Mouse (Mus musculus): Measurements from ENCODE around the gene Cwc22.
"Not testable (repeated sequence)": the region's sequence is repeated elsewhere in the genome, so short reads cannot be mapped to it uniquely, and the experiment has no call there.

The Cwc22 gene

DNA sequence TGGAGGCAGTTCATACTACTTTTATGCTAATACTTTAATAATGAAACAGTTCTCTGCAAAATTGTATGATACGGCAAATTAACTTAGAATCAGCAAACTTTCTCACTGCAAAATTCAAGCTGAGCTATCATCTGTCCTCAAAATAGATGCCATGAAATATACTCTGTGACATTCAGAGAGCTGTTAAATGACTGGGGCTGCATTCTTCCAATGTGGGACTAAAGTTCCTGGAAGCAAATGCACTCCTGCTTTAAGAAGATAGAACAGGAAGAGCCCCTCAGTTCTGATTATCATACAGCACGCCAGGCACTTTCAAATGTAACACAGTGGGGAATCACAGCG is 48.6 kb downstream of the Cwc22 start:
- DNase-seq (ENCODE audit: low spot score), result no peak

GRCm38 (mm10) chr2:77896843-77897557 is 49.2 kb downstream of the Cwc22 start:
- no peak for DNase-seq (ENCODE audit: low spot score)

DNA sequence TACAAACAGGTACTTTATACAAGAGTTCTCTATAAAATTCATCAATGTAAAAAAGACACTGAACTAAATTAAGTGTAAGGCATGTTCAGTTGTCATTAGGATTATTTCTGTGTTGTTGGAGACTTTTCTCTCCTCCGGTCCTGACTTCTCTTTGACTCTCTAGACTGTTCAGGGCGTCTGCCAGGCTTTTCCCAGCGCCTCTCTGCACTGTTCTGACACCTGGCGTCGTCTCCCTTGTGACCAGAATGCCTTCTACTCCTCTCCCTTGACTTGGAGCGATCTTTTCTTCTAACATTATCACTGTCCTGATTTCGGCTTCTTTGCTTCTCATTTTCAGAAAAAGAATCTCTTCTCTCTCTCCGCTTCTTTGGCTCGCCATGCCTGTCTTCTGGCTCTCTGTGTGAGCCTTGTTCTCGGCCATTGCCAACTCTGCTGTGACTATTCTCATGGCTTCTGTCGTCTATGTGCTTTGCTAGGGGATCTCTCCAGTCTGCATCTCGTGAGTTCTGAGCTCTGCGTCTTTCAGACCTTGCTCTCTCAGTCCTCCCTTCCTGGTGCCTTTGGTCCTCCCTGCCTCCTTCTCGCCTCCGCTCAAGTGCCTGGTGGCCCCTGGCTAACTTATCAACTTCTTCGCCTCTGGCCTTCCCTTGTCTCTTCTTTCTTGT is 50.1 kb downstream of the Cwc22 start:
- not testable (repeated sequence) for DNase-seq (ENCODE audit: low spot score)

DNA sequence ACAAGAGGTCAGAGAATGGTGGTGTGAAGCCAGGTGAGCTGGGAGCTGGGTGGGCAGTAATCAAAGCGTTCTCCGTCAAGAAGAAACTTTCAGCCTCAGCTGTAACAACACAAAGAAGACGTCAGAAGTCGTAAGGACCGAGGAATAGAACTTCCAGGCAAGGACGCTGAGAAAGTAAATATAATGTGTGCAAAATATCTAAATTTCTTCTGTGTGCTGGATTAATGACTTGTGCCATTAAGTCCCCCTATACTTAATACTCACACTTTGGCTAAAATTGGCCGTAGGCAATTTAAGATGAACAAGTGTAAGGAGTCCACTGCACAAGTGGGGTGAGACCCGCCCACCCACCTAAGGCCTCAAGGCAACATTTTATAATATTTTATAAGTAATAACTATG is 51.3 kb downstream of the Cwc22 start:
- DNase-seq (ENCODE audit: low spot score), result no peak

DNA sequence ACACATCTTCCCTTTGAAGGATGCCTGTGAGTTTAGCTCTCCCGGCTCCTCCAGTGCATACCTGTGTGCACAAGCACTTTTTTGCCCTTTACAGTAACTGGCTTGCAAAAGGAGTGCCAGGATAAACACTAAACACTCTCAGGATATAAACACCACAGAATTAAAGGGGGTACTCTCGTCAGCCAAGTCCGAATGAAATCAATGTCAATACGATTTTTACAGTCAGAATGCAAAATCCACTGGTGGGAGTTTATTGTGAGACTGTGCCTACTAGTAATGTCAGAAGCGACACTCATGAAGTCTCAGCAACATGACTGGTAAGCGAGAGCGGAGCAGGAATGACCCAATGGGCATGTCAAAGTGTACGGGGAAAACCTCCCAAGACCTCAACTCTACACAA is 52.7 kb downstream of the Cwc22 start:
- no peak for DNase-seq (ENCODE audit: low spot score)

- DNase-seq (ENCODE audit: low spot score), result no peak
These were observed 53.6 kb downstream of the Cwc22 start for GRCm38 (mm10) chr2:77892573-77892972.

GRCm38 (mm10) chr2:77890836-77891438 is 55.2 kb downstream of the Cwc22 start:
- DNase-seq (ENCODE audit: low spot score), result no peak

DNA sequence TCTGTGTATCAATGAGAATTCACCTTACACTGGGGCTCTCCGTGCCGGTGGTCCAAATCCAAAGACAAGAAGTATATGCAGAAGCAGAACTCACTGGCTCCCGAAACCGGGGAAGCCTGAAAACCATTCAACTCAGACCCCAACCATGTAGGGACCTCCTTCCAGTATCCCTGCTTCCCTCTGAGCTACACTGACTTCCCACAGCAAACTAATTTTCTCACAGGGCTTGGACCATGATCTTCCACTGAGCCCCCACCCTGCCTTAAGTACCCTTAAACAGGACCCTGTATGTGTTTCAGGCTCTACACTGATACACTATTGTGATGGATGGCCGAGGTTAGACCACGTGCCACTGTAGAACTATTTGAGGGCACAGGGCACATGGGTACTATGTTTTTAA is 56.2 kb downstream of the Cwc22 start:
- DNase-seq (ENCODE audit: low spot score), result no peak

DNA sequence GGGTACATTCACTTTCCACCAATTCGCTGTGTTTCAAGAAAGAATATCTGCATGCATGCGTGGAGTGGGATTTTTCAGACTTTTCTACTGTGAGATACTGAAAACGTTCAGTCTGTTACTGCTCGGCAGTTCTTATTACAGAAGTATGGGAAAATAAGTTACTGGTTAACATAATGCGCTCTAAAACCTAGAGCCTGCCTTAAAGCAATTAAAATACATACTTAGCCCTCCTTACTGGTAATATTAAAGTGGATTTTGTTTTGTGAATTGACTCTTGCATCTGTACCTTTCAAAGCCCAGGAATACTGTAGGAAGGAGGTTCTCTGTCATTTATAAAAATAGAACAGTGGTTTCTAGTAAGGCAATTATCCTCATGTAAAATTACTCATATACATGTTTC is 56.8 kb downstream of the Cwc22 start:
- DNase-seq (ENCODE audit: low spot score), result no peak

DNA sequence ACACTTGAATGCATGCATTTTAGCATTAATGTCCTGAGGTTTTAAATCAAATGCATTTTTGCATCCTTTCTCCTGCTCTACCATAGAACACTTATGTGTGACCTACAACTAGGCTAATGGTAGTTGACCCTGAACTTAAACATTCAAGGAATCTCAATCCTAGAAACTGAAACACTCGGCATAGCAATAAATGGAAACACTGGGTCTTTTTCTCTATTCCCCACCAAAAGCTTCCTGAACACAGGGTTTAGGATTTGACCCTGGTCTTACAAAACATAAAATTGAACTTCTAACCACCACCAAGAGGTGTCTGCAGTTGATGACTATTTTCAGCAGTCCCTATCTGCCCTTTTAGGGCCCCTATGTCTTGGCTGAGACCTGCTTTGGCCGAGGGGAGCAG is 57.3 kb downstream of the Cwc22 start:
- no peak for DNase-seq (ENCODE audit: low spot score)

GRCm38 (mm10) chr2:77888056-77888455 is 58.1 kb downstream of the Cwc22 start:
- DNase-seq (ENCODE audit: low spot score), result no peak

- no peak for DNase-seq (ENCODE audit: low spot score)
These were observed 59.0 kb downstream of the Cwc22 start for GRCm38 (mm10) chr2:77887166-77887565.

DNA sequence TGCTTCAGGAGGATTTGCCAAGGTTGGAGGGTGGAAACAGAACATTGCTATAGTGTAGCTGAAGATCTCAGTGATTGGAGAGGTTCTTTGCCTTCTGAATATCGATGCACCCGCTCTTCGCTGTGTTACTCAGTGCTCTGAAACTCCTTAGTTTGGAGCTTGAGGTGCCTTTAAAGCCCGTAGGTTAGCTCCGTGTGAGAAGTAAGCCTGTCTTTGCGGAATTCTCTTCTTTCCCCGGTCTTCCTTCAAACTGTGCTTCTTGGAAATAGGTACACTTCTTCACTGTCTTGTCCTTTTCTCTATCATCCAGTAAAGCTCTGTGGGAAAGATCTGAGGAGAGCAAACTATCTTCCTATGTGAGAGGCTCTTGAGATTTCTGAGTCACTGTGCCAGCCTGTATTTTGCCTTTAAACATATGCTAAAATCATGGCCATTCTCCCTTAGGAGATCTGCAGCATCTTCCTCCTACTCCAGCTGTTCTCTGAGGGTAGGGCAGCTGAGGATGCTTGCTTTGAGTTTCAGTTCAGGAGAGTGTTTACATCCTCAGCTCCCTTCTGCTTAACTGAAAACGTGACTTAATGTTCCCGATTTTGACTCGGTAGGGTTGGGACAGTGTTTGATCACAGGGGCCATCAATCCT is 60.6 kb downstream of the Cwc22 start:
- DNase-seq (ENCODE audit: low spot score), result no peak

DNA sequence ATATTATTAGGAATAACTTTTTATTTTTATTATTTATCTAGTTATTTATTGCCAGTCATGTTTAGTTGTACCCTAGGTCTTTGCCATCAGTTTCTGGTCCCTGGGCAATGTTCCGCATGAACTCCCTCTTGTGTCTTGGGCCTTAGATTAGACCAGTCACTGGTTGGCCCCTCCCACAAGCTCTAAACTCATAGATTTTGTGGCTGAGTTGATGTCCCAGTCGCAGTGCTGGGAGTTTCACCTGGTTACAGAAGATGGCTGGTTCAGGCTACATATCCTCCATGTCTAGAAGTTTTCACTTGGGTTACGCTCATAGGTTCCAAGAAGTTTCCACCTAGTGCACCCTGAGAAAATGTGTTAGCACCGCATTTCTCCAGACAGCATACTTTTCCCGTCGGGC is 61.1 kb downstream of the Cwc22 start:
- DNase-seq (ENCODE audit: low spot score), result no peak

DNA sequence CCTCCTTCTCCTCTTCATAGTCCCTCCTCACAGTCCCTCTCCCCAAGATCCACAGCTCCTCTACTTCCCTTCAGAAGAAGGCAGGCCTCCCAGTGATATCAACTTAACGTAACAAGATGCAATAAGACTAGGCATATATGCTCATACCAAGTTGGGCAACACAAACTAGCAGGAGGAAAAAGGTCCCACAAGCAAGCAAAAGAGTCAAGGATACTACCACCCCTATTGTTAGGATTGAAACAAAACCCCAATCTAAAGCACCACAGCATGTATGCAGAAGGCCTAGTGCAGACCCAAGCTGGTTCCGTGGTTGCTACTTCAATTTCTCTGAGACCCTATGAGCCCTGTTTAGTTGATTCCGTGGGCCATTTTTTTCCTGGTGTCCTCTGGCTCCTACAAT is 61.7 kb downstream of the Cwc22 start:
- no peak for DNase-seq (ENCODE audit: low spot score)

- no peak for DNase-seq (ENCODE audit: low spot score)
These were observed 63.2 kb downstream of the Cwc22 start for GRCm38 (mm10) chr2:77882961-77883360.

- DNase-seq (ENCODE audit: low spot score), result no peak
These were observed 64.6 kb downstream of the Cwc22 start for GRCm38 (mm10) chr2:77881301-77882199.

GRCm38 (mm10) chr2:77880351-77880750 is 65.8 kb downstream of the Cwc22 start:
- DNase-seq (ENCODE audit: low spot score), result no peak

DNA sequence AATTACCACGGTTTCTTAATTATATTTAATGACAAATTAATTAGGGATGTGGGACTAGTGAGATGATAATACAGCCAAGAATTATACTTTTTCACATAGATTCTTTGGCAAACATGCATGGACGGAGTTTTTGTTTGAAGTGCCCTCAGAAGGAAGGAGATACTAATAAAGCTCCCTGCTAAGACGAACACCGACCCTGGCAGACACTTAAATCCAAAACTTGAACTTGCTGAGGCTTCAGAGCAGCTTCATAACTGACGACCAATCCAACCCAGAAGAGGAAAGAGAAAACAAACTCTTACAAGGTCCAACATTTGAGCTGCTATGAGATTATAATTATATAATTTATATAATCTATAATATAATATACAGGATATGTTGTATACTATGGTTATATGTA is 66.4 kb downstream of the Cwc22 start:
- DNase-seq (ENCODE audit: low spot score), result no peak

DNA sequence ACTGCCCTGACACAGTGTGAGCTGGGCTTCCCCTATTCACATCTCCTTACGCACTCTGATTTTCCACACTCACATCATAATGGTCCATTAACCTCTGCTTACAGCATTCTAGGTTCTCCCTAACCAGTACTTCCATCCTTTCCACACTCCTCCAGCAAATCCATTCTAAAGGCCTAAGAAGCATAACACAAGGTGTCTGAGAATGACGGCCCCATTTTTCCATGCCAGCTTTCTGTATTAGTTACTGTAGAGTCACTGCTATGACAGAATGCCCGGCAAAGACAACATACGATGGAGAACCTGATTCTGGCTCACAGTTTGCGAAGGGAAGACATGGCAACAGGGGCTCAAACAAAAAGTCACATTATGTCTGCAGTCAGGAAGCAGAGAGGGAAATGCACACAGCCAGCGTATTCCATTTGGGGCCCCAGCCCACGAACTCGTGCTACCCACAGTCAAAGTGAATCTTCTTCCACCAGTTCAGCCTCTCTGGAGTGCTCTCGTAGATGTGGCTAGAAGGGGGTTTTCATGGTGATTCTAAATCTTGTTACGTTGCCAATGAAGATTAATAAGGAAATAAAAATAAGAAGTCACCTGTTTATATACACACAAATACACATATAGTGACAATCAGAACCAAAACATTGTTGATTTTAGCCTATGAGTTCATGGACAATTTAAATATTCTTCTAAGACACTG is 68.9 kb downstream of the Cwc22 start:
- DNase-seq (ENCODE audit: low spot score), result no peak

DNA sequence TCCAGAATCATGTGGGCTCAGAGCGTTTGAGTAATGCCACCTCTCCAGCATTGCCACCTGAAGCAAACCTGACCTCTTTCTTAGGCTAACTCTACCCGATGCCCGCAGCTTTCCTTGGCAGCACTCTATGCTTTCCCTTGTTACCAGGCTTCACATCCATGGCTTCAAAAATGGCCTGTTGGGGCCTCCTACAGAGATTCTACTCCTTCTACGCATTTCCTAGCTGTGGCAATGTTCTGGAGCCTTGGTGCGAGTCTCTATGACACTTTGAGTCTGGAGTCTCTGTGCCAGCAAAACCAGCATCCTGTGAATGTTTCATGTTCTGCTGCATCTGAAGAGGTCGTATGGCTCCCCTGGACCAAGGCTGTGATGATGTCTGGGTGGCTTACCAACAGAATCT is 69.8 kb downstream of the Cwc22 start:
- no peak for DNase-seq (ENCODE audit: low spot score)

- DNase-seq (ENCODE audit: low spot score), result no peak
These were observed 70.7 kb downstream of the Cwc22 start for GRCm38 (mm10) chr2:77875516-77875915.
